Mouse (Mus musculus) erythroid progenitor cell, adult 5-6 weeks (primary cell): ENCODE measurements around the gene Gnat1. TPM values are rescaled to one million over a fixed set of nuclear protein-coding genes. Genes with fewer than 3 reads are reported as not detected.

Experiments
- ATAC-seq: replicated peaks from 2 replicates; pipeline ENCODE4 v1.8.0; 2016; ENCODE audit warnings: moderate number of reproducible peaks, mild to moderate bottlenecking, moderate TSS enrichment, inconsistent platforms; ENCODE audit not compliant: poor library complexity, low FRiP score, severe bottlenecking
- total RNA-seq, 2 experiments: library from RNA; stranded (forward) in 1 of 2; stranded (reverse) in 1 of 2; fragments of 150-400 nt in 1 of 2; fragments of 186-747, 209-891 nt in 1 of 2; gene quantifications; 2 replicates each; pipeline versions ENCODE4 v1.2.3 to v1.2.4; 2015 to 2017; ENCODE audit warnings: low replicate concordance in 2 of 2

Gnat1 gene
- total RNA-seq (2015; ENCODE audit: low replicate concordance): not detected in 2 replicates
- total RNA-seq (2017; ENCODE audit: low replicate concordance): 1.9 TPM in 1 of 2 replicates, not detected in the other

DNA sequence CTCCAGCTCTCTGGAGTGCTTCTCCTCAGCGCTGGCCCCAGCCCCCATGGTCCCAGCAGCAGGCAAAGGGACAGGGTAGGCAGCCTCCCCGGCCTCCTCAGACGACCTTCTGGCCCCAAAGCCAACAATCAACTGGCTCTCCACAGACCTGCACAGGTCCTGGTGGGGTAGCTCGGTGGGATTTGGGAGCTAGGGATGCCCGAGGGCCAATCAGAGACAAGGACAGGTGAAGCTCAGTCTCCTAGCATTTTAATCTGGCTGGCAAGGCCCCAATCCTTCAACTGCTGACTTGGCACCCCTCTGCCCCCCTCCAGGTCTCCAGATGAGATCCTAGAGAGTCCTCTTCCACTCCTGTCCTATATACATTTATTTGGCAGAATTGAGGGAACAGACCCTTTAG lies at the start of gene Gnat1:
Gnat1 (minus strand) TSS at position 212 of the 400 bp plus-strand sequence.
- ATAC-seq: no peak

DNA sequence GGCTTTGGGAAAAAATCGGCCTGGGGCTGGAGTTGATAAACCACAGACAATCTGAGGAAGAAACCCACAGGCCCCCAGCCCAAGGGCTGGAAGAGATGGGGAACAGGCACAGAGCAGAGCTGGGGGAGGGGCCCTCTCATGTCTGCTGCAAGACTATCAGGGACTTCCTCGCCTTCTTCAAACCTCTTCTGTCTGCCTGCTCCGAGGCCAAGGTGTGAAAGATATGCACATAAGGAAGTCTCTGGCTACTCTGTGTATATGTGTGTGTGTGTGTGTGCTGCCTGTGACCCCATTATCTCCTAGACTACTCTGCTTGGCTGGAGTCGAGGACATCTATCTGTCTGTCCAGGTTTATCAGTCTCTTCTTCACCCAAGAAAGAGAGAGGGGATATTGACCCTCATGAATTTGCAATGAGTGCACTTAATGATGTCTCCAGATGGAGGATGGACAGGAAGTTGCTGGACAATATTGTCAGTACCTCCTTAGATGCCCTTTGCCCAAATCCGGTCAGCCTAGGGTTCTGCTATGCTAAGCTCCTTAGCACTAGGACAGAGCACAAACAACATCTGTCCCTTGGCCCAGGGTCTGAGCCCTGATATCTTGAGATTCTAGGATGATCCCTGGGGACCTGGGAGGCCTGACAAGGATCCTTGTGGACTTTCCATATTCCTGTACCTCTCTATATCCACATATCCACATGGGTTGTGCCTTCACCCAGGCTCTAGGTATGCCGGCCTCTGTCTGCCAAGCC lies 49.6 kb upstream of the Gnat1 start:
- ATAC-seq: no peak

DNA sequence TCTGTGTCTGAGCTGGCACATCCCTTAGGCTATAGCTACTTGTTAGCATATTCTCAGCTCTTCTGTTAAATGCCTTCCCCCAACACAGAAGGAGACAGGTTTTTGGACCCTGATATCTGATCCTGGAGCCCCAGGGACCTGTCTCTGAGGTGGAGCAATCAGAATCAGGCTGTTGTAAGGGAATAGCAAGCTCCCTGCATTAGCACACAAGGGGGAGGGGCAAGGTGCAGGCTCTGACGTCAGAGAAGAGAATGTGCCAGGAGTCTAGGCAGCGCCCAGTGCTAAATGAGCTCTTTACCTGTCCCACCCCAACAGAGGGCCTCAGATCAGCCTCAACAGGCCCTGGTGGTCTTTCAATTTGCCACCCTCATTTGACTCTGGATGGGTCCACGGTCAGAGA lies 47.5 kb upstream of the Gnat1 start:
- no peak for ATAC-seq

GRCm38 (mm10) chr9:107724796-107725195 lies 45.3 kb upstream of the Gnat1 start:
- ATAC-seq: no peak

GRCm38 (mm10) chr9:107723794-107724531 lies 44.5 kb upstream of the Gnat1 start:
- ATAC-seq: no peak

DNA sequence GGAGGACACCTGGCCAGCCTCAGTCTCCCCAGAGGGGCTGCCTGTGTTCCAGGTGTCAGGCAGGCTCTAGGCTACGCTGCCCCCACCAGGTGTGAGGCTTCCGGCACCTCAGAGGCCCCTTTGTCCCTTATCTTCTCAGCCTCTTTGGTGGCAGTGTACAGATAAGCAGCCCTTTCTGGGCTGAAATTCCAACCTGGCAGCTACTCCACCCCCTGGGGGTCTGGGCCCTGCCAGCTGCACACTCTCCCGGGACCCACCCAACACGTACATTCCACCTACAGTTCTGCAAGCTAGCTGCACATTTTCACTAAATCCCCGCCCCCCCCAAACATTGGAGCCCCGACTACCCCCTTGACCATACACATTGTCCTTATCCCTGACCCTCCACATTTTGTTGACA lies 43.8 kb upstream of the Gnat1 start:
- no peak for ATAC-seq

DNA sequence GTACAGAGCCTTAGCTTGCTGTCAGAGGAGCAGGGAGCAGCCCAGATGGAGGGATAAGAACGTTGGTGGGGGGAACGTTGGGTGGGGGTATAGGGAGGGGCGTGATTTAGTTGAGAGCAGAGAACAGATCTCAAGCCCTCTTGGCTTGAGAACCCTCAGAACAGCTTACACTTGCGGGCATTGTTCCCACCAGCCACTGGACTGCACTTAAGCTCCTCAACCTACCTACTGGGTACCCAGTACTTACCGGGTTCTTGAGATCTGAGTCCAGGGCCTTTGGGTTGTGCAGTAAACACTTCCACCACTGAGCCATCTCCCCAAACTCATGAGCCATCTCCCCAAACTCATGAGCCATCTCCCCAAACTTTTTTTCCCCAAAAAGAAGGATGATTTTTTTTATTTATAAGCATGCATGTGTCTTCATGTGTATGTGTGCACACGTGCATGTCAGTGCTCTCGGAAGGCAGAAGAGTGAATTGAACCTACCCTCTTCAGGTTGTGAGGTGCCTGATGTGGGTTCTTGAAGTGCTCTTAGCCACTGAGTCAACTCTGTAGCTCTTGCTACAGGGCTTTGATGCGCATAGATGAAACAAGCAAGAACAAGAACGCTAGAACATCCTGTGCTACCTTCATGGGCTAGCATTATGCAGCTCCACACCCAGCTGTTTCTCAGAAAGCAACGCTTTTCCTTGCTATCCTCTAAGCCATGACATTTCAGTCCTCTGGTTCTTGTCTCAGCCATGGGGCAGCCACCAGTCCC lies 39.4 kb upstream of the Gnat1 start:
- ATAC-seq: no peak

- ATAC-seq: no peak
Observed at GRCm38 (mm10) chr9:107716951-107717350, 37.4 kb upstream of the Gnat1 start.

- no peak for ATAC-seq
Observed at GRCm38 (mm10) chr9:107715632-107716031, 36.1 kb upstream of the Gnat1 start.

GRCm38 (mm10) chr9:107714221-107714952 lies 34.9 kb upstream of the Gnat1 start:
- ATAC-seq: no peak

DNA sequence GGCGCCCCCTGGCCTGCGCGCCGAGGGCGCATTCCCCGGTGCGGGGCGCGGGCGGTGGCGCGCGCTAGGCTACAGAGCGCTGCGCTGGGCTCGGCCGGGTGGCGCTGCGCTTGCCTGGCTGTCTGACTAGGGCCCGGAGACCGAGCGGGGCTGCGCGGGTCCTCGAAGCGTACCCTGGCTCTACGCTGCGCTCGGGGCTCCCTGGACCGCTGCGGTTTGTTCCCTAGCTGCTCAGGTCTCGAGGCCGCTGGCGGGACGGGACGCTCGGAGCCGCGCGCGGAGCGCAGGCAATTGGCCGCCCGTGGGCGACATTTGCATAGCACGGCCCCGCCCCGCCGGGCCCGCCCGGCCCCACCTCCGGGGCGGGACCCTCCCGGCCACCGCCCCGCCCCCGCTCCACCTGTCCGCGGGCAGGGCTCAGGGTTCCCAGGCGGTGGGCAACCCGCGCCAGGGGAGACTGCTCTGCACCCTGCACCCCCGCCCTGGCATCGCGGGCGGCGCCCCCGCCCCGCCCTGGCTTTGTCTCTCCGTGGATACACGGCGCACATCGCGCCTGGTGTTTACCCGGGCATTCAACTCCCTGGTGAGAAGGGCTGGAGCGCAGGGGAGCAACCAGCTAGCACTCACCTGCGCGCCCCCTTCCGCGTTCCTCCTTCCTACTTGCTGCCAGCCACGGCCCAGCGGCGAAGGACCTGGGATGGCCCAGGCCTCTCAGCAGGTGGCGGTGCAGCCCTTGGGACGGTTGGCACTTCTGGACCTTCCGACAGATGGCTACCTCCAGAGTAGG lies 30.4 kb upstream of the Gnat1 start, which contains the start of gene Sema3f:
Sema3f (minus strand) TSS at position 779 of the 787 bp plus-strand sequence.
- ATAC-seq: peak; percentile 55

- no peak for ATAC-seq
Observed at GRCm38 (mm10) chr9:107709096-107709696, 29.7 kb upstream of the Gnat1 start.

GRCm38 (mm10) chr9:107708439-107709095 lies 29.1 kb upstream of the Gnat1 start:
- no peak for ATAC-seq

- ATAC-seq: no peak
Observed at GRCm38 (mm10) chr9:107707701-107708438, 28.4 kb upstream of the Gnat1 start.

DNA sequence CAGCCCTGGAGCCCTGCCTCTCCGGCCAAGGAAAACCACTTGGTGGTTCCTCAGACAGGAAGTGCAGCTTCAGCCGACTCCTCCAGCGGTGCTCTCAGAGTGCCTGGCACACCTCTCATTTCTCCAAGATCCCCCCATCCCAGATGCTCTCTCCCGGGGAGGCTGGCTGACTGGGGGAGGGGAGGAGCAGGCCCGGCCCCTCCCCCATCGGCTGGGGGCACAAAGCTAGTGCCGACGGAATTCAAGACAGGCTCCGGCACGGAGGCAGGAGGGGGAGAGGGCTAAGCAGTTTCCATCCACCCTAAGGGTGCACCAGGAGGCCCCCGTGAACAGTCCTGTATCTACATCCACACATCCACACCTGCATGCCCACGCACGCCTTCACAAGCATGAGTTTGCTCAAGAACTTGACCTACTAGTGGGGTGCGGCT lies 27.3 kb upstream of the Gnat1 start:
- no peak for ATAC-seq

GRCm38 (mm10) chr9:107703337-107704122 lies 24.0 kb upstream of the Gnat1 start:
- ATAC-seq: no peak
